Comparison of ENCODE assay signal across 8 mouse cellular contexts in genomic region chr17:6828531-6829150, GRCm38 (mm10). TPM values are rescaled to one million over a fixed set of nuclear protein-coding genes. Genes with fewer than 3 reads are reported as not detected.
DNase-seq lines count a peak whose midpoint lies in the region; ATAC-seq and TF ChIP-seq lines count a peak whose summit lies in the region.

No protein-coding gene starts in this region.

- TF ChIP-seq POLR2A in testis, adult 2 months (IDR thresholded peaks at IDR 0.05; ENCODE audit: control insufficient read depth, low read depth, low read length), result no peak
- TF ChIP-seq POLR2A in small intestine, adult 2 months (IDR thresholded peaks at IDR 0.05; ENCODE audit: low read depth, low read length), result no peak

- peak overlapping the region; percentile 74 for H3K4me2 ChIP-seq in forebrain, embryonic 13.5 days
- H3K4me2 ChIP-seq in liver, embryonic 16.5 days (ENCODE audit: low read depth, low read length), result peak overlapping the region; percentile 87

- no peaks in the 10 kb centered on the region for H3K36me3 ChIP-seq in testis, adult 2 months (ENCODE audit: control insufficient read depth, insufficient read depth, low read length)
- H3K36me3 ChIP-seq in forebrain, embryonic 13.5 days (ENCODE audit: poor library complexity, severe bottlenecking), result no peaks in the 10 kb centered on the region
- no peaks in the 10 kb centered on the region for H3K36me3 ChIP-seq in liver, embryonic 16.5 days (ENCODE audit: control insufficient read depth, insufficient read depth)
- H3K36me3 ChIP-seq in small intestine, adult 2 months (ENCODE audit: control insufficient read depth, insufficient read depth, low read length), result no peaks in the 10 kb centered on the region

- 83% methylated on average over 7 of the region's 7 CpGs for WGBS in forebrain, embryonic 13.5 days
- WGBS in liver, embryonic 16.5 days (ENCODE audit: insufficient replicate concordance), result 48% methylated on average over 7 of the region's 7 CpGs
- 29% methylated on average over 7 of the region's 7 CpGs for WGBS in small intestine, adult 2 months

- H3K4me1 ChIP-seq in testis, adult 2 months (ENCODE audit: control insufficient read depth, insufficient read depth, low read length), result peaks cover 3% of the 10 kb centered on the region; the same call in 1 of the 2 replicates
- peaks cover 11% of the 10 kb centered on the region for H3K4me1 ChIP-seq in forebrain, embryonic 13.5 days
- H3K4me1 ChIP-seq in liver, embryonic 16.5 days (ENCODE audit: control insufficient read depth, low read depth, low read length), result peaks cover 19% of the 10 kb centered on the region
- peaks cover 11% of the 10 kb centered on the region; the same call in 1 of the 2 replicates for H3K4me1 ChIP-seq in small intestine, adult 2 months (ENCODE audit: control insufficient read depth, insufficient read depth, insufficient read length, low read length)

- H3K27me3 ChIP-seq in testis, adult 2 months (ENCODE audit: control insufficient read depth, insufficient read depth, low read length), result no peaks in the 10 kb centered on the region
- peaks cover 3% of the 10 kb centered on the region; the same call in 1 of the 2 replicates for H3K27me3 ChIP-seq in forebrain, embryonic 13.5 days
- H3K27me3 ChIP-seq in liver, embryonic 16.5 days (ENCODE audit: control insufficient read depth, insufficient read depth, low read depth, low read length), result no peaks in the 10 kb centered on the region; the same call in 1 of the 2 replicates
- H3K27me3 ChIP-seq in small intestine, adult 2 months (ENCODE audit: control insufficient read depth, insufficient read depth, low read length), result no peaks in the 10 kb centered on the region

- ATAC-seq in forebrain, embryonic 13.5 days, result no peak
- no peak for ATAC-seq in liver, embryonic 16.5 days (ENCODE audit: low read depth)
- no peak for ATAC-seq in inflammation-experienced regulatory T-cells, adult 6 months

- H3K9me3 ChIP-seq in forebrain, embryonic 13.5 days (replicated peaks), result no peaks in the 10 kb centered on the region
- H3K9me3 ChIP-seq in liver, embryonic 16.5 days (replicated peaks; ENCODE audit: control insufficient read depth, low read length), result no peaks in the 10 kb centered on the region

- peak overlapping the region; percentile 97 for H3K4me3 ChIP-seq in testis, adult 2 months (ENCODE audit: control insufficient read depth, low read depth, low read length)
- peak overlapping the region; percentile 58 for H3K4me3 ChIP-seq in forebrain, embryonic 13.5 days
- peak overlapping the region; percentile 68 for H3K4me3 ChIP-seq in liver, embryonic 16.5 days (ENCODE audit: low read depth, low read length)
- H3K4me3 ChIP-seq in small intestine, adult 2 months (ENCODE audit: low read depth, low read length), result peak overlapping the region; percentile 67

- TF ChIP-seq CTCF in testis, adult 2 months (IDR thresholded peaks at IDR 0.05; ENCODE audit: control insufficient read depth, insufficient read depth, insufficient replicate concordance, low read depth, low read length), result no peak
- TF ChIP-seq CTCF in small intestine, adult 2 months (IDR thresholded peaks at IDR 0.05; ENCODE audit: extremely low read depth, insufficient read length, insufficient replicate concordance, low read depth, low read length), result no peak

- H3K9ac ChIP-seq in forebrain, embryonic 13.5 days, result peak overlapping the region; percentile 80
- peak overlapping the region; percentile 71 for H3K9ac ChIP-seq in liver, embryonic 16.5 days (ENCODE audit: low read depth, low read length)

- no peak for DNase-seq in testis, postnatal 10 days (ENCODE audit: low spot score)
- DNase-seq in Muller cell, postnatal 12 days (ENCODE audit: inconsistent ontology term), result no peak
- DNase-seq in left cerebral cortex, adult 18-20 months (ENCODE audit: low spot score in 2 of 2), result no peak

- peak overlapping the region; percentile 96 for H3K27ac ChIP-seq in testis, adult 2 months (ENCODE audit: control insufficient read depth, insufficient read depth, low read depth, low read length)
- peak overlapping the region; percentile 95 for H3K27ac ChIP-seq in forebrain, embryonic 13.5 days
- peak overlapping the region; percentile 95 for H3K27ac ChIP-seq in liver, embryonic 16.5 days (ENCODE audit: low read length)
- peak overlapping the region; percentile 96 for H3K27ac ChIP-seq in small intestine, adult 2 months (ENCODE audit: insufficient read depth, low read depth, low read length)

RNA-seq across cellular contexts. Expression of gene Ezr, which starts 46.1 kb away (rescaled TPM):
- 4.5 and 7.8 TPM in 2 replicates for polyA plus RNA-seq in testis, adult 2 months (2012; rRNA removed)
- polyA plus RNA-seq in forebrain, embryonic 13.5 days (2015; fragmentation: Nextera tagmentation; extraction: Ambion mirVana), result 113 and 117 TPM in 2 replicates
- 43.3 and 44.1 TPM in 2 replicates for polyA plus RNA-seq in liver, embryonic 16.5 days (2015; fragmentation: Nextera tagmentation; extraction: Ambion mirVana)
- polyA plus RNA-seq in small intestine, adult 2 months (2012; rRNA removed), result 95.0 and 368 TPM in 2 replicates
- polyA plus RNA-seq in inflammation-experienced regulatory T-cells, adult 6 months (2017; shearing (Covaris generic)), result 100 to 1,000 TPM; 111 to 138 (median 117) TPM
- 10 to 100 TPM; 42.4 to 46.8 TPM for total RNA-seq in left cerebral cortex, adult 18-20 months (2021)
